Comparison of ENCODE assay signal across 9 mouse cellular contexts in genomic region chr6:72348411-72348810, GRCm38 (mm10). TPM values are rescaled to one million over a fixed set of nuclear protein-coding genes. Genes with fewer than 3 reads are reported as not detected.
A peak's percentile ranks its signal among the peaks of the same experiment; 100 is the strongest.
DNase-seq lines count a peak whose midpoint lies in the region; ATAC-seq and TF ChIP-seq lines count a peak whose summit lies in the region.
"Had no signal": no experiment of that assay in that cellular context is flagged by ENCODE, and none has a peak within 500 bp of the region (broad histone marks: within the 10 kb centered on the region; RNA-seq: fewer than 3 reads in every experiment).

No protein-coding gene starts in this region.

- H3K9ac ChIP-seq in lung, embryonic 15.5 days = no peak overlapping the region
- no peak overlapping the region; the same call in 1 of the 2 replicates for H3K9ac ChIP-seq in forebrain, embryonic 14.5 days (ENCODE audit: low read length)
- H3K9ac ChIP-seq in neural tube, embryonic 13.5 days = peak overlapping the region; percentile 96

- no peak for ATAC-seq in lung, embryonic 15.5 days (ENCODE audit: borderline replicate concordance, extremely low read depth, low FRiP score, low TSS enrichment)
- no peak for ATAC-seq in forebrain, embryonic 14.5 days
- ATAC-seq in neural tube, embryonic 13.5 days (ENCODE audit: low read depth) = no peak
- ATAC-seq in CD4-positive, CD25-positive, alpha-beta regulatory T cell, adult 4 months = no peak

- TF ChIP-seq POLR2A in lung, adult 2 months (IDR thresholded peaks at IDR 0.05; ENCODE audit: borderline replicate concordance, extremely low read depth, low read depth, low read length) = no peak

- WGBS in lung, embryonic 15.5 days = 55% methylated on average over 10 of the region's 10 CpGs
- WGBS in lung, adult 2 months = 51% methylated on average over 10 of the region's 10 CpGs
- WGBS in forebrain, embryonic 14.5 days = 81% methylated on average over 10 of the region's 10 CpGs
- 81% methylated on average over 10 of the region's 10 CpGs for WGBS in neural tube, embryonic 13.5 days

- no peak for DNase-seq in lung, adult 2 months
- DNase-seq in forebrain, embryonic 14.5 days (ENCODE audit: low spot score) = no peak
- peak; percentile 68 to 69 for DNase-seq in kidney, postnatal 36 days
- DNase-seq in T-cell, adult 2 months (ENCODE audit: low spot score) = no peak
- no peak for DNase-seq in embryo, embryonic 11 days
- DNase-seq: lung, adult 18-20 months had no signal

- peaks cover 71% of the 10 kb centered on the region for H3K4me1 ChIP-seq in lung, embryonic 15.5 days
- H3K4me1 ChIP-seq in lung, adult 2 months (ENCODE audit: control insufficient read depth, insufficient read depth, low read length) = peaks cover 16% of the 10 kb centered on the region
- peaks cover 18% of the 10 kb centered on the region for H3K4me1 ChIP-seq in forebrain, embryonic 14.5 days (ENCODE audit: control insufficient read depth, insufficient read depth, low read length)
- peaks cover 41% of the 10 kb centered on the region for H3K4me1 ChIP-seq in neural tube, embryonic 13.5 days (replicated peaks)

- TF ChIP-seq CTCF in lung, adult 2 months (IDR thresholded peaks at IDR 0.05; ENCODE audit: insufficient read depth, low read length) = no peak

- H3K36me3 ChIP-seq in lung, embryonic 15.5 days = peaks cover 23% of the 10 kb centered on the region
- H3K36me3 ChIP-seq in forebrain, embryonic 14.5 days (ENCODE audit: control insufficient read depth, insufficient read depth, low read length) = peaks cover 30% of the 10 kb centered on the region
- peaks cover 28% of the 10 kb centered on the region for H3K36me3 ChIP-seq in neural tube, embryonic 13.5 days

- no peak overlapping the region for H3K27ac ChIP-seq in lung, embryonic 15.5 days
- no peak overlapping the region for H3K27ac ChIP-seq in forebrain, embryonic 14.5 days (ENCODE audit: low read depth, low read length)
- H3K27ac ChIP-seq in neural tube, embryonic 13.5 days (replicated peaks) = no peak overlapping the region

- H3K4me3 ChIP-seq in lung, embryonic 15.5 days = peak overlapping the region; percentile 73
- no peak overlapping the region for H3K4me3 ChIP-seq in lung, adult 2 months (replicated peaks; ENCODE audit: extremely low read depth, low read depth, low read length)
- no peak overlapping the region for H3K4me3 ChIP-seq in forebrain, embryonic 14.5 days (ENCODE audit: low read depth, low read length)
- H3K4me3 ChIP-seq in neural tube, embryonic 13.5 days = peak overlapping the region; percentile 90

- H3K4me2 ChIP-seq in lung, embryonic 15.5 days = peak overlapping the region; percentile 61
- H3K4me2 ChIP-seq in forebrain, embryonic 14.5 days (ENCODE audit: low read length) = peak overlapping the region; percentile 77
- peak overlapping the region; percentile 96 for H3K4me2 ChIP-seq in neural tube, embryonic 13.5 days

- no peaks in the 10 kb centered on the region for H3K9me3 ChIP-seq in lung, embryonic 15.5 days
- no peaks in the 10 kb centered on the region for H3K9me3 ChIP-seq in forebrain, embryonic 14.5 days (replicated peaks; ENCODE audit: control insufficient read depth, low read length)
- H3K9me3 ChIP-seq in neural tube, embryonic 13.5 days = no peaks in the 10 kb centered on the region

- no peaks in the 10 kb centered on the region for H3K27me3 ChIP-seq in lung, embryonic 15.5 days
- no peaks in the 10 kb centered on the region for H3K27me3 ChIP-seq in forebrain, embryonic 14.5 days (replicated peaks; ENCODE audit: control insufficient read depth, insufficient read depth, low read length)
- no peaks in the 10 kb centered on the region for H3K27me3 ChIP-seq in neural tube, embryonic 13.5 days

RNA-seq across cellular contexts. Expression of gene 0610030E20Rik, which starts 1.3 kb away (rescaled TPM):
- 27.4 and 28.2 TPM in 2 replicates for polyA plus RNA-seq in lung, embryonic 15.5 days (2015; fragmentation: Nextera tagmentation; extraction: Ambion mirVana)
- 19.3 and 21.3 TPM in 2 replicates for polyA plus RNA-seq in lung, adult 2 months (2012; rRNA removed)
- polyA plus RNA-seq in forebrain, embryonic 14.5 days (2014; fragmentation: Nextera tagmentation; extraction: Ambion mirVana) = 12.0 and 17.9 TPM in 2 replicates
- polyA plus RNA-seq in neural tube, embryonic 13.5 days (2015; fragmentation: Nextera tagmentation; extraction: Ambion mirVana) = 16.7 and 19.3 TPM in 2 replicates
- polyA plus RNA-seq in CD4-positive, CD25-positive, alpha-beta regulatory T cell, adult 4 months (2017; shearing (Covaris generic)) = 10 to 100 TPM; 17.7 to 18.4 TPM

RNA-seq across cellular contexts. Expression of gene Usp39, which starts 3.4 kb away (rescaled TPM):
- 45.1 and 49.6 TPM in 2 replicates for polyA plus RNA-seq in lung, embryonic 15.5 days (2015; fragmentation: Nextera tagmentation; extraction: Ambion mirVana)
- polyA plus RNA-seq in lung, adult 2 months (2012; rRNA removed) = 20.0 and 21.8 TPM in 2 replicates
- 72.7 and 76.3 TPM in 2 replicates for polyA plus RNA-seq in forebrain, embryonic 14.5 days (2014; fragmentation: Nextera tagmentation; extraction: Ambion mirVana)
- 46.6 and 47.2 TPM in 2 replicates for polyA plus RNA-seq in neural tube, embryonic 13.5 days (2015; fragmentation: Nextera tagmentation; extraction: Ambion mirVana)
- polyA plus RNA-seq in CD4-positive, CD25-positive, alpha-beta regulatory T cell, adult 4 months (2017; shearing (Covaris generic)) = 10 to 100 TPM; 19.2 to 19.7 TPM

RNA-seq across cellular contexts. Expression of gene Tmem150a, which starts 6.8 kb away (rescaled TPM):
- polyA plus RNA-seq in lung, embryonic 15.5 days (2015; fragmentation: Nextera tagmentation; extraction: Ambion mirVana) = 12.1 and 12.2 TPM in 2 replicates
- polyA plus RNA-seq in lung, adult 2 months (2012; rRNA removed) = 60.7 and 71.8 TPM in 2 replicates
- 19.3 and 21.3 TPM in 2 replicates for polyA plus RNA-seq in forebrain, embryonic 14.5 days (2014; fragmentation: Nextera tagmentation; extraction: Ambion mirVana)
- 16.5 and 21.4 TPM in 2 replicates for polyA plus RNA-seq in neural tube, embryonic 13.5 days (2015; fragmentation: Nextera tagmentation; extraction: Ambion mirVana)
- polyA plus RNA-seq in CD4-positive, CD25-positive, alpha-beta regulatory T cell, adult 4 months (2017; shearing (Covaris generic)) = 1 to 10 TPM in 1 of 2 experiments, under 1 TPM in 1; 0.57 to 1.6 TPM

RNA-seq across cellular contexts. Expression of gene Rnf181, which starts 18.3 kb away (rescaled TPM):
- 130 and 137 TPM in 2 replicates for polyA plus RNA-seq in lung, embryonic 15.5 days (2015; fragmentation: Nextera tagmentation; extraction: Ambion mirVana)
- polyA plus RNA-seq in lung, adult 2 months (2012; rRNA removed) = 96.8 and 123 TPM in 2 replicates
- polyA plus RNA-seq in forebrain, embryonic 14.5 days (2014; fragmentation: Nextera tagmentation; extraction: Ambion mirVana) = 123 and 129 TPM in 2 replicates
- polyA plus RNA-seq in neural tube, embryonic 13.5 days (2015; fragmentation: Nextera tagmentation; extraction: Ambion mirVana) = 140 and 148 TPM in 2 replicates
- polyA plus RNA-seq in CD4-positive, CD25-positive, alpha-beta regulatory T cell, adult 4 months (2017; shearing (Covaris generic)) = 100 to 1,000 TPM; 141 to 148 TPM

RNA-seq across cellular contexts. Expression of gene Vamp5, which starts 31.9 kb away (rescaled TPM):
- 34.5 and 37.5 TPM in 2 replicates for polyA plus RNA-seq in lung, embryonic 15.5 days (2015; fragmentation: Nextera tagmentation; extraction: Ambion mirVana)
- 74.6 and 91.7 TPM in 2 replicates for polyA plus RNA-seq in lung, adult 2 months (2012; rRNA removed)
- polyA plus RNA-seq in forebrain, embryonic 14.5 days (2014; fragmentation: Nextera tagmentation; extraction: Ambion mirVana) = 13.8 and 17.7 TPM in 2 replicates
- 19.8 and 24.1 TPM in 2 replicates for polyA plus RNA-seq in neural tube, embryonic 13.5 days (2015; fragmentation: Nextera tagmentation; extraction: Ambion mirVana)
- 10 to 100 TPM; 66.7 to 70.3 TPM for polyA plus RNA-seq in CD4-positive, CD25-positive, alpha-beta regulatory T cell, adult 4 months (2017; shearing (Covaris generic))

Comparison
In these comparisons a context has a peak if more than half of its experiments do, and no peak if none do; other contexts are left out.
1. H3K4me3 ChIP-seq: peak in lung, embryonic 15.5 days (single experiment) and neural tube, embryonic 13.5 days (single experiment); none in lung, adult 2 months (single experiment) and forebrain, embryonic 14.5 days (single experiment).
2. DNase-seq: peak in kidney, postnatal 36 days (2 of 2); none in lung, adult 2 months (single experiment), forebrain, embryonic 14.5 days (single experiment), T-cell, adult 2 months (single experiment) and embryo, embryonic 11 days (single experiment).
3. Peak in every context shown above with its lines, with median percentiles within 50 percentile points of each other: H3K4me2 ChIP-seq.